In genomic region chr6:114642601-114643528, GRCm38 (mm10) we compare ENCODE assay signal across 8 mouse cellular contexts. TPM values are rescaled to one million over a fixed set of nuclear protein-coding genes. Genes with fewer than 3 reads are reported as not detected.
DNase-seq lines count a peak whose midpoint lies in the region; ATAC-seq lines count a peak whose summit lies in the region.

TSS of gene Atg7 (plus strand) at chr6:114643097.

- intact Hi-C loops in gastrocnemius, postnatal 14 days (cut with DNase I; ENCODE audit: low total_unique reads): no loop called here
- intact Hi-C loops in left cerebral cortex, postnatal 10 days (cut with DNase I): no loop called here

- DNase-seq in adipocyte (ENCODE audit: low spot score): peak; percentile 97
- DNase-seq in embryo, embryonic 10 days (ENCODE audit: low spot score): peak; percentile 98
- DNase-seq in gastrocnemius, postnatal 14 days: peak; percentile 93
- peak; percentile 90 to 95 for DNase-seq in left cerebral cortex, postnatal 10 days (ENCODE audit: extremely low spot score in 1 of 2, low spot score in 2 of 2)
- peak; percentile 89 for DNase-seq in right cerebral cortex, postnatal 25 days
- DNase-seq in urinary bladder, postnatal 4 days (ENCODE audit: low spot score in 2 of 2): peak; percentile 87 to 93

- peak; percentile 93 for ATAC-seq in inflammation-experienced regulatory T-cells, adult 6 months
- peak; percentile 98 for ATAC-seq in megakaryocyte-erythroid progenitor cell, adult 5-6 weeks (replicated peaks; ENCODE audit: low FRiP score, low TSS enrichment, poor library complexity, severe bottlenecking)

RNA-seq across cellular contexts. Expression of gene Atg7, which starts in this region (rescaled TPM):
- 10 to 100 TPM in 1 of 2 experiments, 1 to 10 TPM in 1; 7.5 to 10.3 TPM for total RNA-seq in gastrocnemius, postnatal 14 days (2021)
- 10 to 100 TPM; 29.7 to 39.8 (median 30.4) TPM for polyA plus RNA-seq in inflammation-experienced regulatory T-cells, adult 6 months (2017; shearing (Covaris generic))
- total RNA-seq in left cerebral cortex, postnatal 10 days (2021): 10 to 100 TPM; 23.6 to 24.6 TPM
- total RNA-seq in megakaryocyte-erythroid progenitor cell, adult 5-6 weeks (2014; fragmentation: Nextera tagmentation): 16.2 and 49.5 TPM in 2 replicates
- 8.6 and 11.1 TPM in 2 replicates for total RNA-seq in megakaryocyte-erythroid progenitor cell, adult 5-6 weeks (2017)

Comparison
In these comparisons a context has a peak if more than half of its experiments do, and no peak if none do; other contexts are left out.
1. Peak in every context shown above with its lines: DNase-seq and ATAC-seq.